Mouse (Mus musculus) megakaryocyte progenitor cell, adult 5-6 weeks (primary cell): ENCODE measurements at regions not wholly inside any gene's neighbourhood (a gene's known extent, or its start where the extent isn't known, plus 50 kb on each side); places are given as distances from the start of the nearest gene placed in this dataset.

Source experiments
- ATAC-seq: replicated peaks from 2 replicates; pipeline ENCODE4 v1.8.0; 2016; ENCODE audit warnings: mild to moderate bottlenecking, moderate TSS enrichment, inconsistent platforms; ENCODE audit not compliant: poor library complexity

- ATAC-seq: no peak
These were observed 106.3 kb downstream of the Sp3 start for GRCm38 (mm10) chr2:72873948-72874347.

- ATAC-seq: no peak
These were observed 105.7 kb downstream of the Sp3 start for GRCm38 (mm10) chr2:72874533-72874932.

GRCm38 (mm10) chr2:72875677-72876076, 104.6 kb downstream of the Sp3 start:
- no peak for ATAC-seq

GRCm38 (mm10) chr2:72880016-72880415, 100.2 kb downstream of the Sp3 start:
- ATAC-seq: no peak

- ATAC-seq: no peak
These were observed 98.7 kb downstream of the Sp3 start for GRCm38 (mm10) chr2:72881554-72881953.

- no peak for ATAC-seq
These were observed 94.0 kb downstream of the Sp3 start for GRCm38 (mm10) chr2:72886250-72886649.
